Mouse (Mus musculus) megakaryocyte progenitor cell, adult 5-6 weeks (primary cell): ENCODE measurements around the gene E330034G19Rik. TPM values are rescaled to one million over a fixed set of nuclear protein-coding genes. Genes with fewer than 3 reads are reported as not detected.
"Not testable (repeated sequence)": the region's sequence is repeated elsewhere in the genome, so short reads cannot be mapped to it uniquely, and the experiment has no call there.

Source experiments
- ATAC-seq: replicated peaks from 2 replicates; pipeline ENCODE4 v1.8.0; 2016; ENCODE audit warnings: mild to moderate bottlenecking, moderate TSS enrichment, inconsistent platforms; ENCODE audit not compliant: poor library complexity
- total RNA-seq, 2 experiments: library from RNA; stranded (forward) in 1 of 2; stranded (reverse) in 1 of 2; fragments of 157-497, 149-512 nt in 1 of 2; fragments of 200-1000 nt in 1 of 2; gene quantifications; 2 replicates each; pipeline versions ENCODE4 v1.2.3 to v1.2.4; 2015 to 2017

The E330034G19Rik gene
- total RNA-seq (2015) (not detected in 2 replicates), total RNA-seq (2017) (not detected in 2 replicates)

GRCm38 (mm10) chr14:24292914-24293313 lies at the start of gene E330034G19Rik:
Gene E330034G19Rik, plus strand, starts transcription at chr14:24293214.
- ATAC-seq, result no peak

GRCm38 (mm10) chr14:24244330-24245176 lies 48.5 kb upstream of the E330034G19Rik start:
- ATAC-seq, result no peak

GRCm38 (mm10) chr14:24245177-24246081 lies 47.6 kb upstream of the E330034G19Rik start, which contains the start of gene Dlg5:
Gene Dlg5, minus strand, starts transcription at chr14:24245920.
- no peak for ATAC-seq

- ATAC-seq, result no peak
Measured at GRCm38 (mm10) chr14:24249926-24250325, 43.1 kb upstream of the E330034G19Rik start.

GRCm38 (mm10) chr14:24251326-24251725 lies 41.7 kb upstream of the E330034G19Rik start:
- no peak for ATAC-seq

- ATAC-seq, result no peak
Measured at GRCm38 (mm10) chr14:24253611-24254202, 39.3 kb upstream of the E330034G19Rik start.

- no peak for ATAC-seq
Measured at GRCm38 (mm10) chr14:24255956-24256355, 37.1 kb upstream of the E330034G19Rik start.

- no peak for ATAC-seq
Measured at GRCm38 (mm10) chr14:24260391-24260790, 32.6 kb upstream of the E330034G19Rik start.

- no peak for ATAC-seq
Measured at GRCm38 (mm10) chr14:24262382-24262781, 30.6 kb upstream of the E330034G19Rik start.

GRCm38 (mm10) chr14:24262915-24263314 lies 30.1 kb upstream of the E330034G19Rik start:
- no peak for ATAC-seq

GRCm38 (mm10) chr14:24269571-24269970 lies 23.4 kb upstream of the E330034G19Rik start:
- no peak for ATAC-seq

GRCm38 (mm10) chr14:24273575-24273974 lies 19.4 kb upstream of the E330034G19Rik start:
- ATAC-seq, result no peak

GRCm38 (mm10) chr14:24275534-24275933 lies 17.5 kb upstream of the E330034G19Rik start:
- no peak for ATAC-seq

GRCm38 (mm10) chr14:24281278-24281677 lies 11.7 kb upstream of the E330034G19Rik start:
- ATAC-seq, result no peak

- no peak for ATAC-seq
Measured at GRCm38 (mm10) chr14:24282276-24282675, 10.7 kb upstream of the E330034G19Rik start.

- no peak for ATAC-seq
Measured at GRCm38 (mm10) chr14:24286136-24286535, 6.9 kb upstream of the E330034G19Rik start.

- no peak for ATAC-seq
Measured at GRCm38 (mm10) chr14:24290726-24291125, 2.3 kb upstream of the E330034G19Rik start.

GRCm38 (mm10) chr14:24293631-24294030 lies 617 bp downstream of the E330034G19Rik start:
- ATAC-seq, result no peak

- not testable (repeated sequence) for ATAC-seq
Measured at GRCm38 (mm10) chr14:24302126-24302525, 9.1 kb downstream of the E330034G19Rik start.

GRCm38 (mm10) chr14:24306667-24307066 lies 13.7 kb downstream of the E330034G19Rik start:
- ATAC-seq, result no peak

- no peak for ATAC-seq
Measured at GRCm38 (mm10) chr14:24307146-24307545, 14.1 kb downstream of the E330034G19Rik start.
